Mouse (Mus musculus) hindbrain, embryonic 10.5 days (tissue): ENCODE measurements around the gene H2-M5. TPM values are rescaled to one million over a fixed set of nuclear protein-coding genes. Genes with fewer than 3 reads are reported as not detected.

Experiments used
- DNase-seq: peaks from one replicate; pipeline ENCODE4 v3.0.0-alpha.2; 2017; ENCODE audit warnings: low spot score
- H3K27ac ChIP-seq: fragments of 300-500 bp; sonication (generic); 2 replicates; pipeline ENCODE4 v1.5.1; 2016; ENCODE audit warnings: mild to moderate bottlenecking, moderate library complexity
- H3K27me3 ChIP-seq: fragments of 300-500 bp; sonication (generic); 2 replicates; pipeline ENCODE4 v1.6.1; 2016; ENCODE audit warnings: mild to moderate bottlenecking; ENCODE audit not compliant: poor library complexity, insufficient read depth, severe bottlenecking
- H3K36me3 ChIP-seq: fragments of 300-500 bp; sonication (generic); 2 replicates; pipeline ENCODE4 v1.6.1; 2016; ENCODE audit warnings: mild to moderate bottlenecking, moderate library complexity
- H3K4me1 ChIP-seq: fragments of 300-500 bp; sonication (generic); replicated peaks from 2 replicates; pipeline ENCODE4 v1.6.1; 2016; ENCODE audit warnings: mild to moderate bottlenecking
- H3K4me3 ChIP-seq: fragments of 300-500 bp; sonication (generic); 2 replicates; pipeline ENCODE4 v1.5.1; 2016; ENCODE audit warnings: mild to moderate bottlenecking, moderate library complexity
- H3K9me3 ChIP-seq: fragments of 300-500 bp; sonication (generic); 2 replicates; pipeline ENCODE4 v1.6.1; 2016; ENCODE audit warnings: mild to moderate bottlenecking, moderate library complexity
- WGBS: fragments of 180-500 bp; shearing (Covaris S2); methylation state at CpG from one replicate; pipeline ENCODE4 v1.1.7; 2016; 5-methylcytosine and 5-hydroxymethylcytosine counted together
- polyA plus RNA-seq: library from polyadenylated mRNA; unstranded; fragments of >200 nt; fragmentation: Nextera tagmentation; extraction: Ambion mirVana; gene quantifications from 2 replicates; pipeline ENCODE4 v1.2.1, GENCODE M21; 2016

H2-M5 gene
- polyA plus RNA-seq, 1 experiment from 2014 or later, result 0.68 TPM

GRCm38 (mm10) chr17:36982253-36983155 lies 6.8 kb downstream of the H2-M5 start:
- Histone ChIP-seq H3K4me3 (no peak overlapping the region), H3K27me3 (peaks cover 27% of the 10 kb centered on the region), H3K4me1 (peaks cover 15% of the 10 kb centered on the region), H3K27ac (no peak overlapping the region), H3K36me3 (no peaks in the 10 kb centered on the region), H3K9me3 (no peaks in the 10 kb centered on the region)
- 43% methylated on average over 5 of the region's 5 CpGs for WGBS
- DNase-seq, result no peak

- Histone ChIP-seq H3K9me3 (no peaks in the 10 kb centered on the region), H3K27ac (no peak overlapping the region), H3K4me1 (peaks cover 15% of the 10 kb centered on the region), H3K36me3 (no peaks in the 10 kb centered on the region), H3K4me3 (peak overlapping the region; percentile 21), H3K27me3 (peaks cover 21% of the 10 kb centered on the region)
- DNase-seq, result no peak
- 11% methylated on average over 4 of the region's 4 CpGs for WGBS
These were observed 7.5 kb downstream of the H2-M5 start for GRCm38 (mm10) chr17:36981845-36982244.

GRCm38 (mm10) chr17:36981221-36981813 lies 8.0 kb downstream of the H2-M5 start, which contains the start of gene 2410137M14Rik:
TSS of gene 2410137M14Rik (minus strand) at chr17:36981237.
- Histone ChIP-seq H3K4me3 (peak within 1 kb of the TSS; percentile 21), H3K27ac (no peak within 1 kb of the TSS), H3K27me3 (peaks cover 16% of the 10 kb centered on the region), H3K36me3 (no peaks in the 10 kb centered on the region), H3K9me3 (no peaks in the 10 kb centered on the region), H3K4me1 (peaks cover 15% of the 10 kb centered on the region)
- 15% methylated on average over 18 of the region's 18 CpGs for WGBS
- DNase-seq, result no peak

GRCm38 (mm10) chr17:36973271-36973787 lies 16.0 kb downstream of the H2-M5 start:
- Histone ChIP-seq H3K27ac (no peak overlapping the region), H3K27me3 (no peaks in the 10 kb centered on the region), H3K36me3 (no peaks in the 10 kb centered on the region), H3K9me3 (no peaks in the 10 kb centered on the region), H3K4me3 (no peak overlapping the region), H3K4me1 (no peaks in the 10 kb centered on the region)
- 73% methylated on average over 8 of the region's 8 CpGs for WGBS
- DNase-seq, result no peak

- WGBS, result 85% methylated on average over 3 of the region's 3 CpGs
- H3K27ac ChIP-seq, result no peak overlapping the region
- H3K36me3 ChIP-seq, result no peaks in the 10 kb centered on the region
- no peaks in the 10 kb centered on the region for H3K27me3 ChIP-seq
- H3K9me3 ChIP-seq, result no peaks in the 10 kb centered on the region
- H3K4me1 ChIP-seq, result no peaks in the 10 kb centered on the region
- no peak for DNase-seq
- H3K4me3 ChIP-seq, result no peak overlapping the region
These were observed 16.5 kb downstream of the H2-M5 start for GRCm38 (mm10) chr17:36972791-36973190.

- 88% methylated on average over 6 of the region's 6 CpGs for WGBS
- no peak overlapping the region for H3K27ac ChIP-seq
- no peaks in the 10 kb centered on the region for H3K4me1 ChIP-seq
- DNase-seq, result no peak
- H3K4me3 ChIP-seq, result no peak overlapping the region
- no peaks in the 10 kb centered on the region for H3K9me3 ChIP-seq
- no peaks in the 10 kb centered on the region for H3K27me3 ChIP-seq
- H3K36me3 ChIP-seq, result no peaks in the 10 kb centered on the region
These were observed 18.0 kb downstream of the H2-M5 start for GRCm38 (mm10) chr17:36971172-36971850.

- no peaks in the 10 kb centered on the region for H3K36me3 ChIP-seq
- no peaks in the 10 kb centered on the region for H3K27me3 ChIP-seq
- WGBS, result 82% methylated on average over 14 of the region's 14 CpGs
These were observed 18.9 kb downstream of the H2-M5 start for GRCm38 (mm10) chr17:36970316-36970890.

GRCm38 (mm10) chr17:36966875-36967274 lies 22.5 kb downstream of the H2-M5 start:
- Histone ChIP-seq H3K9me3 (no peaks in the 10 kb centered on the region), H3K4me3 (no peak overlapping the region), H3K27ac (no peak overlapping the region), H3K4me1 (no peaks in the 10 kb centered on the region), H3K27me3 (no peaks in the 10 kb centered on the region), H3K36me3 (no peaks in the 10 kb centered on the region)
- 79% methylated on average over 1 of the region's 1 CpGs for WGBS
- no peak for DNase-seq

More at GRCm38 (mm10) chr17:36970316-36970890, 18.9 kb downstream of the H2-M5 start:
- H3K9me3 ChIP-seq, result no peaks in the 10 kb centered on the region
- H3K4me1 ChIP-seq, result no peaks in the 10 kb centered on the region
- no peak overlapping the region for H3K27ac ChIP-seq
- H3K4me3 ChIP-seq, result no peak overlapping the region
- DNase-seq, result no peak

- WGBS, result 75% methylated on average over 1 of the region's 1 CpGs
- Histone ChIP-seq H3K9me3 (no peaks in the 10 kb centered on the region), H3K27ac (no peak overlapping the region), H3K27me3 (no peaks in the 10 kb centered on the region), H3K4me3 (no peak overlapping the region), H3K36me3 (peaks cover 7% of the 10 kb centered on the region), H3K4me1 (peaks cover 19% of the 10 kb centered on the region)
- DNase-seq, result no peak
These were observed 28.2 kb downstream of the H2-M5 start for GRCm38 (mm10) chr17:36961125-36961524.

- peak overlapping the region; percentile 89 for H3K4me3 ChIP-seq
- no peak for DNase-seq
- peaks cover 19% of the 10 kb centered on the region for H3K4me1 ChIP-seq
- no peaks in the 10 kb centered on the region for H3K9me3 ChIP-seq
- H3K36me3 ChIP-seq, result peaks cover 18% of the 10 kb centered on the region
- H3K27ac ChIP-seq, result peak overlapping the region; percentile 92
- H3K27me3 ChIP-seq, result no peaks in the 10 kb centered on the region
- WGBS, result 10% methylated on average over 12 of the region's 12 CpGs
These were observed 30.5 kb downstream of the H2-M5 start for GRCm38 (mm10) chr17:36958884-36959283.

- Histone ChIP-seq H3K4me1 (peaks cover 19% of the 10 kb centered on the region), H3K9me3 (no peaks in the 10 kb centered on the region), H3K27ac (peak within 1 kb of the TSS; percentile 92), H3K4me3 (peak within 1 kb of the TSS; percentile 89), H3K36me3 (peaks cover 25% of the 10 kb centered on the region), H3K27me3 (no peaks in the 10 kb centered on the region)
- peak; percentile 96 for DNase-seq
- under 1% methylated on average over 46 of the region's 46 CpGs for WGBS
These were observed 31.2 kb downstream of the H2-M5 start, which contains the start of the genes Znrd1 and Znrd1as for GRCm38 (mm10) chr17:36957999-36958743. TSS of gene Znrd1 (minus strand) at chr17:36958559. TSS of gene Znrd1as (plus strand) at chr17:36958592.

- H3K27me3 ChIP-seq, result peaks cover 4% of the 10 kb centered on the region; the same call in 1 of the 2 replicates
- peaks cover 43% of the 10 kb centered on the region for H3K36me3 ChIP-seq
- WGBS, result 85% methylated on average over 1 of the region's 1 CpGs
These were observed 36.3 kb downstream of the H2-M5 start for GRCm38 (mm10) chr17:36953062-36953461.

More at GRCm38 (mm10) chr17:36953062-36953461, 36.3 kb downstream of the H2-M5 start:
- H3K4me1 ChIP-seq, result peaks cover 23% of the 10 kb centered on the region
- no peak overlapping the region for H3K27ac ChIP-seq
- H3K4me3 ChIP-seq, result no peak overlapping the region
- DNase-seq, result no peak
- no peaks in the 10 kb centered on the region for H3K9me3 ChIP-seq
